Mouse (Mus musculus) C2C12 (cell line): ENCODE measurements around the gene Fbxo7. TPM values are rescaled to one million over a fixed set of nuclear protein-coding genes. Genes with fewer than 3 reads are reported as not detected.

Experiments
- H3K27me3 ChIP-seq: one replicate; pipeline ENCODE4 v1.6.1; 2011; ENCODE audit not compliant: control insufficient read depth, insufficient read depth, insufficient read length
- H3K36me3 ChIP-seq: one replicate; pipeline ENCODE4 v1.6.1; 2011; ENCODE audit not compliant: control insufficient read depth, insufficient read depth
- H3K4me3 ChIP-seq: one replicate; pipeline ENCODE4 v1.5.1; 2011; ENCODE audit warnings: mild to moderate bottlenecking, control low read depth; ENCODE audit not compliant: poor library complexity, insufficient read depth, severe bottlenecking
- H3K79me2 ChIP-seq: one replicate; pipeline ENCODE4 v1.6.1; 2011; ENCODE audit not compliant: control insufficient read depth, insufficient read depth
- H3K79me3 ChIP-seq: one replicate; pipeline ENCODE4 v1.6.1; 2011; ENCODE audit warnings: low read depth, control low read depth
- H3ac ChIP-seq: one replicate; pipeline ENCODE3; 2011; ENCODE audit warnings: low read depth; ENCODE audit not compliant: control insufficient read depth, insufficient read length
- CEBPB ChIP-seq: IDR thresholded peaks from one replicate; pipeline ENCODE4 v1.6.1; 2011; ENCODE audit warnings: low read depth, mild to moderate bottlenecking, control low read depth, moderate library complexity
- CTCF ChIP-seq: IDR thresholded peaks from one replicate; pipeline ENCODE4 v1.5.1; 2011; ENCODE audit not compliant: control insufficient read depth, insufficient read depth, insufficient read length
- FOSL1 ChIP-seq: IDR thresholded peaks from one replicate; pipeline ENCODE4 v1.8.0; 2011; ENCODE audit warnings: mild to moderate bottlenecking, low read length; ENCODE audit not compliant: poor library complexity, insufficient read depth, severe bottlenecking
- MAX ChIP-seq: IDR thresholded peaks from one replicate; pipeline ENCODE4 v1.6.1; 2011; ENCODE audit warnings: mild to moderate bottlenecking, control low read depth
- MYOD1 ChIP-seq: IDR thresholded peaks from one replicate; pipeline ENCODE4 v1.6.1; 2011; ENCODE audit warnings: low read depth; ENCODE audit not compliant: control insufficient read depth, insufficient read length
- MYOG ChIP-seq: IDR thresholded peaks from one replicate; pipeline ENCODE4 v1.6.1; 2011; ENCODE audit not compliant: control insufficient read depth, insufficient read length; ENCODE audit errors: extremely low read depth
- USF1 ChIP-seq: IDR thresholded peaks from one replicate; pipeline ENCODE4 v1.6.1; 2011; ENCODE audit warnings: low read depth, mild to moderate bottlenecking, control low read depth, moderate library complexity
- polyA plus RNA-seq: library from polyadenylated mRNA; unstranded; fragments of >200 nt; fragmentation: generic; extraction: Trizol; gene quantifications from one replicate; pipeline ENCODE4 v1.2.1, GENCODE M21; 2012; ENCODE audit warnings: missing spikeins

Fbxo7 gene
- polyA plus RNA-seq, 1 experiment = 7.7 TPM

GRCm38 (mm10) chr10:86064937-86065336, 43.2 kb downstream of the Fbxo7 start:
- no peaks in the 10 kb centered on the region for H3K36me3 ChIP-seq
- no peaks in the 10 kb centered on the region for H3K79me2 ChIP-seq
- no peak overlapping the region for H3K4me3 ChIP-seq
- no peaks in the 10 kb centered on the region for H3K27me3 ChIP-seq
- no peak for TF ChIP-seq MYOD1
- no peak for TF ChIP-seq FOSL1
- no peak for TF ChIP-seq CEBPB
- TF ChIP-seq MYOG = no peak
- TF ChIP-seq CTCF = peak; percentile 84
- TF ChIP-seq MAX = peak; percentile 83
- TF ChIP-seq USF1 = peak; percentile 23
- no peaks in the 10 kb centered on the region for H3K79me3 ChIP-seq
- no peak overlapping the region for H3ac ChIP-seq

DNA sequence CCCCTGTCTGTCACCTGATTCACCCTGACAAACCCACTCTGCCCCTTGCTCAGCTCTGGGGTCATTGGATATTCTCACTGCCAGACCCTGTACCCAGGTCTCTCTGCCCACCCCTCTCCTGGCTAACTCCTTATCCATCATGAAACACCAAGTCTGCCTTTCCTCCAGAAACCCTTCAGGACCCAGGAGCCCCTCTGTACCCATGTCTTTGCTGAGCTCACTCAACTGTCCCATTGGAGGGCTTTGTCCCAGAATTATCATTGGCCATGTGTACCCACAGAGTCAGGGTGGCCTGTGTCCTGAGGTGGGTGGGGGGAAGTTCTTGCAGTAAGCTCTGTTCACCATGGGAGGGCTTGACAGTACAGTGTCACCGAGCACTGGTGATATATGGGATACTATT, 43.9 kb downstream of the Fbxo7 start:
- no peaks in the 10 kb centered on the region for H3K79me2 ChIP-seq

GRCm38 (mm10) chr10:86066651-86067050, 44.9 kb downstream of the Fbxo7 start:
- Histone ChIP-seq H3K36me3 (no peaks in the 10 kb centered on the region), H3K79me2 (no peaks in the 10 kb centered on the region), H3K79me3 (no peaks in the 10 kb centered on the region), H3K27me3 (no peaks in the 10 kb centered on the region), H3K4me3 (no peak overlapping the region), H3ac (no peak overlapping the region)
- no peak for TF ChIP-seq CEBPB
- no peak for TF ChIP-seq MYOD1
- no peak for TF ChIP-seq FOSL1
- TF ChIP-seq MYOG = no peak
- no peak for TF ChIP-seq USF1
- no peak for TF ChIP-seq MAX
- no peak for TF ChIP-seq CTCF

More for the DNA sequence above, 43.9 kb downstream of the Fbxo7 start:
- H3K79me3 ChIP-seq = no peaks in the 10 kb centered on the region
- H3K4me3 ChIP-seq = no peak overlapping the region
- TF ChIP-seq MAX (no peak), MYOG (no peak), FOSL1 (no peak), CEBPB (no peak), CTCF (no peak), MYOD1 (no peak), USF1 (no peak)
- H3K36me3 ChIP-seq = no peaks in the 10 kb centered on the region
- H3K27me3 ChIP-seq = no peaks in the 10 kb centered on the region
- no peak overlapping the region for H3ac ChIP-seq

DNA sequence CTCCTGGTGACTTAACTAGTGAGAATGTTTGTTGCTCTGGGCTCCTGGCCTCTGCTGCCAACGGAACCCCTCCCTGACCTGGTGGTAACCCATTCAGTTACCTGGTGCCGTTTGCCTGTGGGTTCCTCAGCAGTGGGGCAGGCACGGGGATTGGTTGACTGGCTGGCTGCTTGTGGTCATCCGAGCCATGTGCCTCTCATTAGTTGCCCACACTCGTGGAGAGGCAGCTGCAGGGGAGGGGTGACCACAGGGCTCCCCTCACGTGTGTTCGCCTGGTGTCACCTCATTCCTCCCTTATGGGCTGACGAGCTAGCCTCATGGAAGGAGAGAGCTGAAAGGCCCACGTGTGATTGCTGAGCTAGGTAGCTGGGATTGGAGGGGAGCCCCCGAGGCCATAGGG, 46.1 kb downstream of the Fbxo7 start:
- H3K27me3 ChIP-seq = no peaks in the 10 kb centered on the region
- no peaks in the 10 kb centered on the region for H3K79me2 ChIP-seq
- TF ChIP-seq CTCF = no peak
- no peak for TF ChIP-seq CEBPB
- peak; percentile 62 for TF ChIP-seq MYOD1
- no peak for TF ChIP-seq MYOG
- TF ChIP-seq MAX = no peak
- no peak for TF ChIP-seq USF1
- no peak overlapping the region for H3K4me3 ChIP-seq
- no peaks in the 10 kb centered on the region for H3K79me3 ChIP-seq
- H3K36me3 ChIP-seq = no peaks in the 10 kb centered on the region
- no peak overlapping the region for H3ac ChIP-seq

DNA sequence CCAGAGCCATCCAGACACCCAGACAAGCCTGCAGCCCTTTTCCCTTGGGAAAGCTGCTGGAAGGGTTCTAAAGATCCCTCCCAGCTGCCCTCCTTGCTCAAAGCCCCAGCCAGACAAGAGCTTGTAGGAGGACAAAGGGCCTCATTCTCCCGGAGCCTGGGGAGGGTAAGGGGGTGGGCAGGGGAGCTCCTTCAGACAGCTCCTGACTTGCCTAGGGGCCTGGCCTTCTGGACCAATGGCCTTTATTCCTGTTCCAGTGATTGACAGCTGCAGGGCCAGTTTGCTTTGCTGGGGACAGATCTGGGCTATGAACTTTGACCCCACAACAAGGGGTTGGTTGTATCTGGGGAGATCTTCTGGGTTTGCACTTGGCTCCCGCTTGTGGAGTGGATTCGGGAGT, 47.6 kb downstream of the Fbxo7 start:
- Histone ChIP-seq H3K27me3 (no peaks in the 10 kb centered on the region), H3K36me3 (no peaks in the 10 kb centered on the region), H3ac (no peak overlapping the region), H3K79me2 (no peaks in the 10 kb centered on the region), H3K79me3 (no peaks in the 10 kb centered on the region), H3K4me3 (no peak overlapping the region)
- TF ChIP-seq FOSL1 (no peak), MYOD1 (no peak)

DNA sequence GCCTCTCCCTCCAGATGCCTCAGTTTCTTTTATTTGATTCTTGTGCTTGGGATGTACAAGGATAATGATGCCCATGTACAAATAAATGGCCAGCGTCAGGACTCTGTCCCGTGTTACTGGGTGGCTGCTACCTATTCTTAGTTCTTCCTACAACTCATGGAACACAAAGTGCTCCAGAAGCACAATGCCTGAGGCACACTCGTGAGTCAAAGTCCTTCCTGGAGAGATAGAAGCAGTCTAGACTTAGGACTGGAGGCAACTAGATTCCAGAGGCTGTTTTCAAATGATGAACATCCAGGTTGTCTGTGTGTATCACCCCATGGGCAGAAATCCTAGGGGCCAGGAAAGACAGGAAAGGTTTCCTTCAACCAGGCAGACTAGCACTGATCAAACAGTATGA, 49.0 kb downstream of the Fbxo7 start:
- no peaks in the 10 kb centered on the region for H3K36me3 ChIP-seq
- TF ChIP-seq CTCF (no peak), MYOD1 (no peak), USF1 (no peak), MYOG (no peak), MAX (no peak), FOSL1 (no peak), CEBPB (no peak)
- H3K79me3 ChIP-seq = no peaks in the 10 kb centered on the region
- no peaks in the 10 kb centered on the region for H3K27me3 ChIP-seq
- no peak overlapping the region for H3K4me3 ChIP-seq
- H3ac ChIP-seq = no peak overlapping the region
- H3K79me2 ChIP-seq = no peaks in the 10 kb centered on the region
